Mouse (Mus musculus) urinary bladder, postnatal 4 days (tissue): ENCODE measurements around the gene Akr1b3.
A peak's percentile ranks its signal among the peaks of the same experiment; 100 is the strongest.
"Not testable (repeated sequence)": the region's sequence is repeated elsewhere in the genome, so short reads cannot be mapped to it uniquely, and the experiment has no call there.

Experiments used
- DNase-seq, 2 experiments: peaks; one replicate each; pipeline ENCODE4 v3.0.0; 2021 to 2022; ENCODE audit warnings: low spot score in 2 of 2

Gene Akr1b3

GRCm38 (mm10) chr6:34316854-34317771, at the start of gene Akr1b3:
Akr1b3 (minus strand) TSS chr6:34317478.
- DNase-seq: peak; percentile 87 to 88

GRCm38 (mm10) chr6:34364217-34365136, 47.2 kb upstream of the Akr1b3 start:
- DNase-seq: no peak

- no peak for DNase-seq
Measured at GRCm38 (mm10) chr6:34355841-34356240, 38.6 kb upstream of the Akr1b3 start.

GRCm38 (mm10) chr6:34355349-34355747, 38.1 kb upstream of the Akr1b3 start:
- DNase-seq: no peak

- DNase-seq: no peak
Measured at GRCm38 (mm10) chr6:34354354-34355348, 37.4 kb upstream of the Akr1b3 start.

GRCm38 (mm10) chr6:34353658-34354353, 36.5 kb upstream of the Akr1b3 start, which contains the start of gene Akr1b8:
Akr1b8 (plus strand) TSS chr6:34354119.
- peak in 1 of 2 experiments; percentile 26 for DNase-seq

- no peak for DNase-seq
Measured at GRCm38 (mm10) chr6:34352401-34352800, 35.1 kb upstream of the Akr1b3 start.

GRCm38 (mm10) chr6:34351481-34351880, 34.2 kb upstream of the Akr1b3 start:
- DNase-seq: not testable (repeated sequence)

- DNase-seq: no peak
Measured at GRCm38 (mm10) chr6:34350037-34350699, 32.9 kb upstream of the Akr1b3 start.

- DNase-seq: peak; percentile 61 to 76
Measured at GRCm38 (mm10) chr6:34346096-34346898, 29.0 kb upstream of the Akr1b3 start.

- peak in 1 of 2 experiments; percentile 44 for DNase-seq
Measured at GRCm38 (mm10) chr6:34344935-34345334, 27.7 kb upstream of the Akr1b3 start.

GRCm38 (mm10) chr6:34344135-34344850, 27.0 kb upstream of the Akr1b3 start:
- DNase-seq: no peak

- no peak for DNase-seq
Measured at GRCm38 (mm10) chr6:34343426-34343825, 26.1 kb upstream of the Akr1b3 start.

GRCm38 (mm10) chr6:34342476-34342875, 25.2 kb upstream of the Akr1b3 start:
- no peak for DNase-seq

GRCm38 (mm10) chr6:34341991-34342390, 24.7 kb upstream of the Akr1b3 start:
- DNase-seq: no peak

GRCm38 (mm10) chr6:34337799-34338198, 20.5 kb upstream of the Akr1b3 start:
- DNase-seq: no peak

- no peak for DNase-seq
Measured at GRCm38 (mm10) chr6:34334673-34335072, 17.4 kb upstream of the Akr1b3 start.

- DNase-seq: not testable (repeated sequence)
Measured at GRCm38 (mm10) chr6:34331804-34332203, 14.5 kb upstream of the Akr1b3 start.
